Mouse (Mus musculus) G1E (cell line): ENCODE results near the gene Hspa2. TPM values are rescaled to one million over a fixed set of nuclear protein-coding genes. Genes with fewer than 3 reads are reported as not detected.

Experiments used
- ATAC-seq: 2 replicates; pipeline ENCODE4 v1.8.0; 2016; ENCODE audit warnings: mild to moderate bottlenecking; ENCODE audit not compliant: insufficient number of reproducible peaks, poor library complexity, low FRiP score, severe bottlenecking; ENCODE audit errors: extremely low read depth
- DNase-seq: peaks from one replicate; pipeline ENCODE4 v3.0.0; 2012; ENCODE audit warnings: low spot score
- H3K27me3 ChIP-seq: 2 replicates; pipeline ENCODE4 v1.6.1; 2012; ENCODE audit warnings: mild to moderate bottlenecking, low read length, inconsistent platforms; ENCODE audit not compliant: insufficient read depth
- H3K36me3 ChIP-seq: replicated peaks from 2 replicates; pipeline ENCODE3; 2012; ENCODE audit warnings: mild to moderate bottlenecking, inconsistent platforms
- H3K4me1 ChIP-seq: 2 replicates; pipeline ENCODE4 v1.6.1; 2012; ENCODE audit warnings: low read depth, low read length, inconsistent platforms, mixed read lengths; ENCODE audit not compliant: insufficient read depth
- H3K4me3 ChIP-seq: 2 replicates; pipeline ENCODE4 v1.5.1; 2012; ENCODE audit warnings: low read depth, mild to moderate bottlenecking, inconsistent platforms, low read length, moderate library complexity, mixed read lengths
- H3K9me3 ChIP-seq: replicated peaks from 2 replicates; pipeline ENCODE4 v1.6.1; 2012; ENCODE audit warnings: inconsistent platforms
- CTCF ChIP-seq: IDR thresholded peaks from 2 replicates; pipeline ENCODE4 v1.5.1; 2012; ENCODE audit warnings: low read depth, low read length, inconsistent platforms, mixed read lengths
- GATA1 ChIP-seq: IDR thresholded peaks from 2 replicates; pipeline ENCODE4 v1.6.1; 2012; ENCODE audit warnings: borderline replicate concordance, low read length, inconsistent platforms, mixed read lengths
- GATA2 ChIP-seq: IDR thresholded peaks from 2 replicates; pipeline ENCODE4 v1.6.1; 2012; ENCODE audit warnings: low read depth, low read length, inconsistent platforms, borderline replicate concordance
- POLR2AphosphoS5 ChIP-seq: IDR thresholded peaks from 2 replicates; pipeline ENCODE4 v1.6.1; 2012; ENCODE audit warnings: low read depth, low read length, inconsistent platforms; ENCODE audit not compliant: insufficient replicate concordance
- TAL1 ChIP-seq: conservative IDR thresholded peaks from 2 replicates; pipeline ENCODE4 v1.6.1; 2012; ENCODE audit warnings: low read depth, low read length, inconsistent platforms, mixed read lengths
- polyA plus RNA-seq: library from polyadenylated mRNA; stranded (reverse); fragments of >175 nt; gene quantifications from 2 replicates; pipeline ENCODE4 v1.2.3, GENCODE M21; 2012
- total RNA-seq, 2 experiments: library from RNA; stranded (forward) in 1 of 2; stranded (reverse) in 1 of 2; fragments of 200-1000 nt in 1 of 2; fragments of >200 nt in 1 of 2; fragmentation: Nextera tagmentation in 1 of 2; gene quantifications; 2 replicates each; pipeline ENCODE4 v1.2.3; 2014 to 2017

The Hspa2 gene
- total and polyA plus RNA-seq, 3 experiments: 7.3 to 12.0 (median 11.3) TPM

GRCm38 (mm10) chr12:76377726-76378125, 26.2 kb upstream of the Hspa2 start:
- Histone ChIP-seq H3K9me3 (no peaks in the 10 kb centered on the region), H3K36me3 (peaks cover 60% of the 10 kb centered on the region), H3K4me3 (no peak overlapping the region; the same call in 1 of the 2 replicates), H3K4me1 (peaks cover 80% of the 10 kb centered on the region), H3K27me3 (no peaks in the 10 kb centered on the region)
- DNase-seq: no peak
- ATAC-seq: no peak
- TF ChIP-seq TAL1 (no peak), CTCF (no peak), GATA1 (no peak), GATA2 (no peak), POLR2AphosphoS5 (no peak)

- no peaks in the 10 kb centered on the region for H3K27me3 ChIP-seq
- peaks cover 74% of the 10 kb centered on the region for H3K4me1 ChIP-seq
- TF ChIP-seq TAL1 (no peak), GATA1 (no peak), CTCF (no peak), POLR2AphosphoS5 (no peak), GATA2 (no peak)
- DNase-seq (no peak), ATAC-seq (no peak)
- H3K4me3 ChIP-seq: no peak overlapping the region
- no peaks in the 10 kb centered on the region for H3K9me3 ChIP-seq
- peaks cover 63% of the 10 kb centered on the region for H3K36me3 ChIP-seq
Measured at GRCm38 (mm10) chr12:76378556-76378955, 25.4 kb upstream of the Hspa2 start.

- Histone ChIP-seq H3K27me3 (no peaks in the 10 kb centered on the region), H3K4me1 (peaks cover 65% of the 10 kb centered on the region), H3K36me3 (peaks cover 66% of the 10 kb centered on the region), H3K4me3 (no peak overlapping the region), H3K9me3 (no peaks in the 10 kb centered on the region)
- DNase-seq (no peak), ATAC-seq (no peak)
- TF ChIP-seq GATA2 (no peak), CTCF (no peak), POLR2AphosphoS5 (no peak), TAL1 (no peak), GATA1 (no peak)
Measured at GRCm38 (mm10) chr12:76380151-76380550, 23.8 kb upstream of the Hspa2 start.

GRCm38 (mm10) chr12:76385342-76385741, 18.6 kb upstream of the Hspa2 start:
- peaks cover 75% of the 10 kb centered on the region for H3K36me3 ChIP-seq
- DNase-seq (no peak), ATAC-seq (no peak)
- no peaks in the 10 kb centered on the region for H3K9me3 ChIP-seq
- H3K4me3 ChIP-seq: no peak overlapping the region
- H3K27me3 ChIP-seq: no peaks in the 10 kb centered on the region
- TF ChIP-seq GATA1: no peak
- TF ChIP-seq CTCF: no peak
- no peak for TF ChIP-seq GATA2
- no peak for TF ChIP-seq TAL1
- no peak for TF ChIP-seq POLR2AphosphoS5
- peaks cover 38% of the 10 kb centered on the region for H3K4me1 ChIP-seq

- Histone ChIP-seq H3K9me3 (no peaks in the 10 kb centered on the region), H3K27me3 (no peaks in the 10 kb centered on the region), H3K4me3 (no peak overlapping the region; the same call in 1 of the 2 replicates), H3K36me3 (peaks cover 71% of the 10 kb centered on the region), H3K4me1 (peaks cover 52% of the 10 kb centered on the region)
- DNase-seq (no peak), ATAC-seq (no peak)
- TF ChIP-seq GATA1: no peak
- no peak for TF ChIP-seq POLR2AphosphoS5
- no peak for TF ChIP-seq CTCF
- no peak for TF ChIP-seq GATA2
- no peak for TF ChIP-seq TAL1
Measured at GRCm38 (mm10) chr12:76388794-76389193, 15.2 kb upstream of the Hspa2 start.

- peak; percentile 61 for ATAC-seq
- no peak for DNase-seq
- H3K27me3 ChIP-seq: no peaks in the 10 kb centered on the region
- H3K9me3 ChIP-seq: no peaks in the 10 kb centered on the region
- H3K4me3 ChIP-seq: no peak overlapping the region
- H3K36me3 ChIP-seq: peaks cover 53% of the 10 kb centered on the region
- TF ChIP-seq TAL1: peak; percentile 60
- no peak for TF ChIP-seq GATA2
- no peak for TF ChIP-seq POLR2AphosphoS5
- H3K4me1 ChIP-seq: peaks cover 41% of the 10 kb centered on the region
Measured at GRCm38 (mm10) chr12:76391595-76392271, 12.2 kb upstream of the Hspa2 start.
